8 mouse cellular contexts compared by ENCODE assay signal in the genomic region with DNA sequence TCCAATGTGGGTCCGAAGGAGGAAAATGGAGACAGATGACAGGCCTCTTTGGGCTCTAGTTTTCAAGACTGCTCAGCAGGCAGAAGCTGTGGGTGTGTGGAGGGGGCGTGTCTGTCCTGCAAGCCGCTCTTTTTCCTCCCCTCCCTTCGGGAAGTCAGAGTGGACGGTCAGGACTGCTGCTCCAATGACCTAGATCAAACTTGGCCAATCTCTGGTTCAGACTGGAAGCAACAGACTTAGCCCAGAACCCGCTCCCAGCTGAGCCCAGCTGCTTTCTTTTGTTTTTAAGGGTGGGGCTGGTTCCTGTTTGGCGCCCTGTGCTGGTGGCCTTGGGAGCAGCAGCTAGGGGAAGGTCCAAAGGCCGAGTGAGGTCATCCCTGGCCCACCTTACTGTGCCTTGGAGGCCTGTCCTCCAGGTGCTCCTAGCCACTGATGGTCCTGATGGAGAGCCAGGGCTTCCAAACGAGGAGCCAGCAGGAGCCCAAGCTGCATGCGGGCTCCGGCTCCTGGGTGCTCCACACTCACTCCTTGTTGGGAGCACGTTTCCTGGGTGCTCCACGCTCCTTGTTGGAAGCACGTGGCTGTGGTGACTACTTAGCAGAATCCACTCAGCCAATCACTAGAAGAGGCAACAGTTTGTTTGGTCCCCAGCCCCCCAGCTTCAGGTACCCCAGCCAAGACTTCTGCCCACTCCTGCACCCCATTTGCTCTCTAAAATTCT. TPM values are rescaled to one million over a fixed set of nuclear protein-coding genes. Genes with fewer than 3 reads are reported as not detected.
DNase-seq lines count a peak whose midpoint lies in the region; ATAC-seq and TF ChIP-seq lines count a peak whose summit lies in the region.

No protein-coding gene starts in this region.

- ATAC-seq in intestine, embryonic 14.5 days (replicated peaks; ENCODE audit: low FRiP score, low TSS enrichment, low read depth) = 0 out of 2 replicates have a peak, but pooled peaks have one; percentile 12
- ATAC-seq in liver, embryonic 16.5 days (ENCODE audit: low read depth) = peak; percentile 33
- no peak for ATAC-seq in CD4-positive, CD25-positive, alpha-beta regulatory T cell, adult 4 months

- peak overlapping the region; percentile 90 for H3K27ac ChIP-seq in bone marrow macrophage, adult 2 months (ENCODE audit: insufficient read depth, low read depth, low read length)
- peak overlapping the region; percentile 17 for H3K27ac ChIP-seq in intestine, embryonic 14.5 days (ENCODE audit: low read depth)
- H3K27ac ChIP-seq in liver, embryonic 16.5 days (ENCODE audit: low read length) = no peak overlapping the region

- no peak for TF ChIP-seq CTCF in bone marrow macrophage, adult 2 months (IDR thresholded peaks at IDR 0.05; ENCODE audit: low read depth, low read length)

- H3K27me3 ChIP-seq in intestine, embryonic 14.5 days (replicated peaks; ENCODE audit: control insufficient read depth, insufficient read depth, low read length) = no peaks in the 10 kb centered on the region
- H3K27me3 ChIP-seq in liver, embryonic 16.5 days (ENCODE audit: control insufficient read depth, insufficient read depth, low read depth, low read length) = peaks cover 23% of the 10 kb centered on the region

- WGBS in intestine, embryonic 14.5 days = 34% methylated on average over 14 of the region's 14 CpGs
- 31% methylated on average over 13 of the region's 14 CpGs for WGBS in liver, embryonic 16.5 days (ENCODE audit: insufficient replicate concordance)

- H3K4me2 ChIP-seq in intestine, embryonic 14.5 days (ENCODE audit: low read length) = peak overlapping the region; percentile 44
- peak overlapping the region; percentile 38 for H3K4me2 ChIP-seq in liver, embryonic 16.5 days (ENCODE audit: low read depth, low read length)

- no peak for TF ChIP-seq POLR2A in bone marrow macrophage, adult 2 months (IDR thresholded peaks at IDR 0.05; ENCODE audit: borderline replicate concordance, low read depth, low read length)

- H3K9me3 ChIP-seq in intestine, embryonic 14.5 days (ENCODE audit: control insufficient read depth, low read length) = no peaks in the 10 kb centered on the region
- no peaks in the 10 kb centered on the region for H3K9me3 ChIP-seq in liver, embryonic 16.5 days (replicated peaks; ENCODE audit: control insufficient read depth, low read length)

- peak; percentile 69 for DNase-seq in MN1 (ENCODE audit: low spot score)
- peak; percentile 76 for DNase-seq in gastrocnemius, postnatal 25 days
- peak; percentile 71 for DNase-seq in intestine, embryonic 14.5 days (ENCODE audit: low spot score)
- peak; percentile 51 for DNase-seq in neural tube, embryonic 10.5 days (ENCODE audit: extremely low spot score, low spot score)
- no peak for DNase-seq in frontal cortex, postnatal 10 days (ENCODE audit: low spot score in 2 of 2)

- H3K36me3 ChIP-seq in intestine, embryonic 14.5 days (ENCODE audit: control insufficient read depth, insufficient read depth, low read length) = no peaks in the 10 kb centered on the region
- H3K36me3 ChIP-seq in liver, embryonic 16.5 days (ENCODE audit: control insufficient read depth, insufficient read depth) = no peaks in the 10 kb centered on the region

- no peak overlapping the region for H3K9ac ChIP-seq in intestine, embryonic 14.5 days (ENCODE audit: low read length)
- no peak overlapping the region for H3K9ac ChIP-seq in liver, embryonic 16.5 days (ENCODE audit: low read depth, low read length)

- 0 out of 2 replicates have a peak overlapping the region, but pooled peaks have one; percentile 18 for H3K4me3 ChIP-seq in bone marrow macrophage, adult 2 months (ENCODE audit: insufficient read depth, low read length)
- H3K4me3 ChIP-seq in intestine, embryonic 14.5 days (ENCODE audit: low read depth, low read length) = no peak overlapping the region
- H3K4me3 ChIP-seq in liver, embryonic 16.5 days (ENCODE audit: low read depth, low read length) = no peak overlapping the region

- H3K4me1 ChIP-seq in bone marrow macrophage, adult 2 months (ENCODE audit: control insufficient read depth, insufficient read depth, low read length) = peaks cover 70% of the 10 kb centered on the region
- H3K4me1 ChIP-seq in intestine, embryonic 14.5 days (replicated peaks; ENCODE audit: control insufficient read depth, insufficient read depth, low read length) = peaks cover 55% of the 10 kb centered on the region
- H3K4me1 ChIP-seq in liver, embryonic 16.5 days (ENCODE audit: control insufficient read depth, low read depth, low read length) = peaks cover 47% of the 10 kb centered on the region

RNA-seq across cellular contexts. Expression of gene Trim8, which starts 23.3 kb away (rescaled TPM):
- polyA plus RNA-seq in bone marrow macrophage, adult 2 months (2012; ENCODE audit: insufficient read depth, insufficient read length, missing spikeins) = 66.3 and 69.0 TPM in 2 replicates
- total RNA-seq in gastrocnemius, postnatal 25 days (2021) = 10 to 100 TPM; 19.1 to 20.6 TPM
- polyA plus RNA-seq in intestine, embryonic 14.5 days (2014; fragmentation: Nextera tagmentation; extraction: Ambion mirVana) = 20.1 and 21.1 TPM in 2 replicates
- 7.7 and 10.5 TPM in 2 replicates for polyA plus RNA-seq in liver, embryonic 16.5 days (2015; fragmentation: Nextera tagmentation; extraction: Ambion mirVana)
- 10 to 100 TPM; 16.3 to 21.5 TPM for polyA plus RNA-seq in CD4-positive, CD25-positive, alpha-beta regulatory T cell, adult 4 months (2017; shearing (Covaris generic))

RNA-seq across cellular contexts. Expression of gene Arl3, which starts 48.2 kb away (rescaled TPM):
- polyA plus RNA-seq in bone marrow macrophage, adult 2 months (2012; ENCODE audit: insufficient read depth, insufficient read length, missing spikeins) = 36.7 and 36.9 TPM in 2 replicates
- 10 to 100 TPM; 49.6 to 55.8 TPM for total RNA-seq in gastrocnemius, postnatal 25 days (2021)
- polyA plus RNA-seq in intestine, embryonic 14.5 days (2014; fragmentation: Nextera tagmentation; extraction: Ambion mirVana) = 64.3 and 73.9 TPM in 2 replicates
- polyA plus RNA-seq in liver, embryonic 16.5 days (2015; fragmentation: Nextera tagmentation; extraction: Ambion mirVana) = 23.6 and 27.1 TPM in 2 replicates
- polyA plus RNA-seq in CD4-positive, CD25-positive, alpha-beta regulatory T cell, adult 4 months (2017; shearing (Covaris generic)) = 10 to 100 TPM; 29.0 to 34.9 TPM

RNA-seq across cellular contexts. Expression of gene Sfxn2, which starts 48.4 kb away (rescaled TPM):
- 12.3 and 14.7 TPM in 2 replicates for polyA plus RNA-seq in bone marrow macrophage, adult 2 months (2012; ENCODE audit: insufficient read depth, insufficient read length, missing spikeins)
- 1 to 10 TPM; 2.8 TPM for total RNA-seq in gastrocnemius, postnatal 25 days (2021)
- 18.2 and 19.2 TPM in 2 replicates for polyA plus RNA-seq in intestine, embryonic 14.5 days (2014; fragmentation: Nextera tagmentation; extraction: Ambion mirVana)
- polyA plus RNA-seq in liver, embryonic 16.5 days (2015; fragmentation: Nextera tagmentation; extraction: Ambion mirVana) = 33.4 and 37.6 TPM in 2 replicates
- polyA plus RNA-seq in CD4-positive, CD25-positive, alpha-beta regulatory T cell, adult 4 months (2017; shearing (Covaris generic)) = 10 to 100 TPM in 1 of 2 experiments, 1 to 10 TPM in 1; 6.2 to 13.4 TPM

Comparison
In these comparisons a context has a peak if more than half of its experiments do, and no peak if none do; other contexts are left out.
1. DNase-seq: peak in MN1 (single experiment), gastrocnemius, postnatal 25 days (single experiment), intestine, embryonic 14.5 days (single experiment) and neural tube, embryonic 10.5 days (single experiment); none in frontal cortex, postnatal 10 days (0 of 2).